Comparison of ENCODE assay signal across 20 mouse cellular contexts in genomic region chr7:74432950-74433349, GRCm38 (mm10).
DNase-seq lines count a peak whose midpoint lies in the region; ATAC-seq and TF ChIP-seq lines count a peak whose summit lies in the region.
"Had no signal": no experiment of that assay in that cellular context is flagged by ENCODE, and none has a peak within 500 bp of the region (broad histone marks: within the 10 kb centered on the region; RNA-seq: fewer than 3 reads in every experiment).

No protein-coding gene starts in this region.

- no peaks in the 10 kb centered on the region for H3K9me3 ChIP-seq in heart, postnatal 0 days (replicated peaks; ENCODE audit: control insufficient read depth, low read length)
- no peaks in the 10 kb centered on the region for H3K9me3 ChIP-seq in lung, embryonic 16.5 days (ENCODE audit: control insufficient read depth, low read length)
- no peaks in the 10 kb centered on the region for H3K9me3 ChIP-seq in midbrain, embryonic 14.5 days (ENCODE audit: control insufficient read depth, low read length)
- H3K9me3 ChIP-seq in forebrain, embryonic 13.5 days (replicated peaks) = no peaks in the 10 kb centered on the region
- H3K9me3 ChIP-seq: forebrain, embryonic 15.5 days; hindbrain, embryonic 10.5 days; limb, embryonic 15.5 days; stomach, embryonic 15.5 days had no signal

- H3K27me3 ChIP-seq in heart, postnatal 0 days (ENCODE audit: control insufficient read depth, insufficient read depth, low read length) = no peaks in the 10 kb centered on the region
- H3K27me3 ChIP-seq in lung, embryonic 16.5 days (ENCODE audit: control insufficient read depth, insufficient read depth, low read depth, low read length) = no peaks in the 10 kb centered on the region
- no peaks in the 10 kb centered on the region for H3K27me3 ChIP-seq in midbrain, embryonic 14.5 days (ENCODE audit: control insufficient read depth, insufficient read depth, low read length)
- H3K27me3 ChIP-seq in forebrain, embryonic 13.5 days = no peaks in the 10 kb centered on the region
- H3K27me3 ChIP-seq: forebrain, embryonic 15.5 days; limb, embryonic 15.5 days; stomach, embryonic 15.5 days had no signal

- no peak for TF ChIP-seq EP300 in heart, postnatal 0 days (IDR thresholded peaks at IDR 0.05; ENCODE audit: low read depth)

- H3K4me1 ChIP-seq in heart, postnatal 0 days (ENCODE audit: control insufficient read depth, insufficient read depth) = peaks cover 13% of the 10 kb centered on the region; the same call in 1 of the 2 replicates
- H3K4me1 ChIP-seq in lung, embryonic 16.5 days (replicated peaks; ENCODE audit: control insufficient read depth, insufficient read depth, low read length) = peaks cover 11% of the 10 kb centered on the region
- peaks cover 6% of the 10 kb centered on the region; the same call in 1 of the 2 replicates for H3K4me1 ChIP-seq in midbrain, embryonic 14.5 days (ENCODE audit: control insufficient read depth, insufficient read depth, low read length)
- no peaks in the 10 kb centered on the region for H3K4me1 ChIP-seq in forebrain, embryonic 13.5 days
- H3K4me1 ChIP-seq: hindbrain, embryonic 10.5 days; stomach, embryonic 15.5 days had no signal

- ATAC-seq in heart, postnatal 0 days (ENCODE audit: insufficient read depth, low read depth) = no peak
- peak; percentile 45; the same call in 1 of the 2 replicates for ATAC-seq in lung, embryonic 16.5 days (ENCODE audit: low read depth)
- ATAC-seq in midbrain, embryonic 14.5 days (ENCODE audit: low FRiP score, low TSS enrichment) = no peak
- no peak for ATAC-seq in forebrain, embryonic 13.5 days
- ATAC-seq: forebrain, embryonic 15.5 days; hindbrain, postnatal 0 days; intestine, postnatal 0 days had no signal

- intact Hi-C loops in heart, postnatal 36 days (cut with DNase I) = no loop called here

- peak overlapping the region; percentile 44; the same call in 1 of the 2 replicates for H3K27ac ChIP-seq in heart, postnatal 0 days (ENCODE audit: low read depth)
- no peak overlapping the region for H3K27ac ChIP-seq in lung, embryonic 16.5 days (ENCODE audit: low read length)
- no peak overlapping the region for H3K27ac ChIP-seq in midbrain, embryonic 14.5 days (replicated peaks; ENCODE audit: low read depth, low read length)
- no peak overlapping the region for H3K27ac ChIP-seq in forebrain, embryonic 13.5 days
- H3K27ac ChIP-seq: forebrain, embryonic 15.5 days; heart, adult 2 months; hindbrain, embryonic 10.5 days; hindbrain, postnatal 0 days; stomach, embryonic 15.5 days had no signal

- no peaks in the 10 kb centered on the region for H3K36me3 ChIP-seq in heart, postnatal 0 days (replicated peaks; ENCODE audit: control insufficient read depth, insufficient read depth, low read length)
- no peaks in the 10 kb centered on the region for H3K36me3 ChIP-seq in lung, embryonic 16.5 days (ENCODE audit: control insufficient read depth, insufficient read depth, low read length)
- no peaks in the 10 kb centered on the region for H3K36me3 ChIP-seq in midbrain, embryonic 14.5 days (ENCODE audit: control insufficient read depth, insufficient read depth, low read length)
- H3K36me3 ChIP-seq in forebrain, embryonic 13.5 days (ENCODE audit: poor library complexity, severe bottlenecking) = no peaks in the 10 kb centered on the region
- H3K36me3 ChIP-seq: forebrain, embryonic 15.5 days; G1E; hindbrain, embryonic 10.5 days; limb, embryonic 15.5 days; stomach, embryonic 15.5 days had no signal

- H3K9ac ChIP-seq in heart, postnatal 0 days (replicated peaks; ENCODE audit: low read depth, low read length) = no peak overlapping the region
- H3K9ac ChIP-seq in lung, embryonic 16.5 days (ENCODE audit: low read length) = no peak overlapping the region
- H3K9ac ChIP-seq in midbrain, embryonic 14.5 days (replicated peaks; ENCODE audit: low read length) = no peak overlapping the region
- H3K9ac ChIP-seq in forebrain, embryonic 13.5 days = no peak overlapping the region
- H3K9ac ChIP-seq: forebrain, embryonic 15.5 days; limb, embryonic 15.5 days; stomach, embryonic 15.5 days had no signal

- H3K4me2 ChIP-seq in heart, postnatal 0 days (ENCODE audit: low read depth, low read length) = no peak overlapping the region
- H3K4me2 ChIP-seq in lung, embryonic 16.5 days (ENCODE audit: low read depth, low read length) = no peak overlapping the region
- no peak overlapping the region for H3K4me2 ChIP-seq in midbrain, embryonic 14.5 days (ENCODE audit: low read length)
- H3K4me2 ChIP-seq in forebrain, embryonic 13.5 days = no peak overlapping the region
- H3K4me2 ChIP-seq: forebrain, embryonic 15.5 days; limb, embryonic 15.5 days; stomach, embryonic 15.5 days had no signal

- no peak for TF ChIP-seq CTCF in heart, postnatal 0 days (IDR thresholded peaks at IDR 0.05; ENCODE audit: low read depth)

- 55% methylated on average over 2 of the region's 2 CpGs for WGBS in heart, postnatal 0 days
- WGBS in lung, embryonic 16.5 days = 36% methylated on average over 2 of the region's 2 CpGs
- WGBS in midbrain, embryonic 14.5 days = 88% methylated on average over 2 of the region's 2 CpGs
- whole genome bisulfite sequencing in forebrain, embryonic 13.5 days = 63% methylated on average over 2 of the region's 2 CpGs

- DNase-seq in heart, postnatal 0 days (ENCODE audit: low spot score) = no peak
- DNase-seq in heart, postnatal 36 days = no peak
- DNase-seq in lung, adult 18-20 months = no peak
- peak; percentile 64 to 70 for DNase-seq in kidney, postnatal 25 days
- DNase-seq in midbrain, embryonic 14.5 days = no peak
- no peak for DNase-seq in left cerebral cortex, adult 8-10 months (ENCODE audit: low spot score in 2 of 2)
- DNase-seq: cerebellum, adult 8-10 months; gastrocnemius, postnatal 25 days; heart, adult 2 months; thymus, adult 18-20 months; thymus, postnatal 4 days had no signal

- no peak overlapping the region for H3K4me3 ChIP-seq in heart, postnatal 0 days (ENCODE audit: low read depth, low read length)
- no peak overlapping the region for H3K4me3 ChIP-seq in lung, embryonic 16.5 days (ENCODE audit: low read length)
- no peak overlapping the region for H3K4me3 ChIP-seq in midbrain, embryonic 14.5 days (replicated peaks; ENCODE audit: low read depth, low read length)
- H3K4me3 ChIP-seq in forebrain, embryonic 13.5 days = no peak overlapping the region
- H3K4me3 ChIP-seq: forebrain, embryonic 15.5 days; heart, adult 2 months; hindbrain, embryonic 10.5 days; limb, embryonic 15.5 days; stomach, embryonic 15.5 days had no signal

Comparison
In these comparisons a context has a peak if more than half of its experiments do, and no peak if none do; other contexts are left out.
1. DNase-seq: peak in kidney, postnatal 25 days (2 of 2); none in heart, postnatal 0 days (single experiment), heart, postnatal 36 days (0 of 2), lung, adult 18-20 months (0 of 2), midbrain, embryonic 14.5 days (single experiment) and left cerebral cortex, adult 8-10 months (0 of 2).